8 mouse cellular contexts compared by ENCODE assay signal in the genomic region with DNA sequence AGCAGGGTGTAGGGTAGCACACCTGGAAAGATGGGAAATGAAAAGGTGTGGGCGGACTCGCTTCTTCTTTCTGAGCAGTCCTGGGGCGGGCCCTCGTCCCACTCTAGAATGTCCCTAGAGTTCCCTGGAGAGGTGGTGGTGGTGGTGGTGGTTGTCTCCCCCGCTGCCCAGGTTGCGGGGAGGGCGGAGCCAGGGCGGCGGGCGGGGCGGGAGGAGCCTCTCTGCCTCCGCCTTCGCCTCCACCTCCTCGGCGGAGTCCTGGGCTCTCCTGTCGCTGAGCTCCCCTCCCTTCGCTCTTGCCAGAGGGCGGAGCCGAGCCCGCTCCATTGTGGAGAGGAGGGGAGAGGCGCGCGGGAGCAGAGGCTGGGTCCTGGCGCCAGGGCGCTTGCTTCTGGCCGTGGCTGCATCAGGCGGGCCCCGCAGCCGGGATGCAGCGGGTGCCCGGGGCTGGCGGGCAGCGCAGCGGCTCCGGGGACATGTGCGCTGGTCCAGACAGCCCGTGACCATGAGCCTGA. TPM values are rescaled to one million over a fixed set of nuclear protein-coding genes. Genes with fewer than 3 reads are reported as not detected.
DNase-seq lines count a peak whose midpoint lies in the region; ATAC-seq lines count a peak whose summit lies in the region.

No protein-coding gene starts in this region.

- H3K9me3 ChIP-seq in embryonic facial prominence, embryonic 13.5 days = no peaks in the 10 kb centered on the region
- H3K9me3 ChIP-seq in kidney, embryonic 15.5 days (replicated peaks) = no peaks in the 10 kb centered on the region
- no peaks in the 10 kb centered on the region for H3K9me3 ChIP-seq in liver, embryonic 11.5 days (ENCODE audit: control insufficient read depth, low read length)
- no peaks in the 10 kb centered on the region for H3K9me3 ChIP-seq in stomach, embryonic 15.5 days

- H3K27me3 ChIP-seq in embryonic facial prominence, embryonic 13.5 days = no peaks in the 10 kb centered on the region
- no peaks in the 10 kb centered on the region for H3K27me3 ChIP-seq in kidney, embryonic 15.5 days
- H3K27me3 ChIP-seq in liver, embryonic 11.5 days (replicated peaks; ENCODE audit: control insufficient read depth, insufficient read depth, low read length) = no peaks in the 10 kb centered on the region
- H3K27me3 ChIP-seq in stomach, embryonic 15.5 days (replicated peaks) = no peaks in the 10 kb centered on the region

- H3K4me2 ChIP-seq in embryonic facial prominence, embryonic 13.5 days = peak overlapping the region; percentile 92
- H3K4me2 ChIP-seq in kidney, embryonic 15.5 days = peak overlapping the region; percentile 85
- H3K4me2 ChIP-seq in liver, embryonic 11.5 days = peak overlapping the region; percentile 100
- H3K4me2 ChIP-seq in stomach, embryonic 15.5 days = peak overlapping the region; percentile 97

- H3K36me3 ChIP-seq in embryonic facial prominence, embryonic 13.5 days = peaks cover 43% of the 10 kb centered on the region
- H3K36me3 ChIP-seq in kidney, embryonic 15.5 days = peaks cover 49% of the 10 kb centered on the region
- peaks cover 32% of the 10 kb centered on the region for H3K36me3 ChIP-seq in liver, embryonic 11.5 days (ENCODE audit: control insufficient read depth, insufficient read depth, low read length)
- H3K36me3 ChIP-seq in stomach, embryonic 15.5 days = peaks cover 33% of the 10 kb centered on the region

- peak; percentile 90 for DNase-seq in 3134 (ENCODE audit: extremely low read depth, insufficient read length, low spot score)
- DNase-seq in adrenal gland, postnatal 4 days (ENCODE audit: low spot score in 2 of 2) = peak; percentile 65 to 73
- peak; percentile 81 for DNase-seq in heart, adult 8-10 months (ENCODE audit: low spot score)
- DNase-seq in liver, embryonic 11.5 days (ENCODE audit: low spot score) = peak; percentile 87
- peak; percentile 32 to 49 for DNase-seq in natural killer cell, adult 2 months (ENCODE audit: low spot score in 2 of 2)

- H3K4me1 ChIP-seq in embryonic facial prominence, embryonic 13.5 days = peaks cover 50% of the 10 kb centered on the region
- H3K4me1 ChIP-seq in kidney, embryonic 15.5 days = peaks cover 54% of the 10 kb centered on the region
- H3K4me1 ChIP-seq in liver, embryonic 11.5 days (replicated peaks; ENCODE audit: control insufficient read depth, insufficient read depth, low read length) = peaks cover 44% of the 10 kb centered on the region
- peaks cover 42% of the 10 kb centered on the region for H3K4me1 ChIP-seq in stomach, embryonic 15.5 days

- H3K9ac ChIP-seq in embryonic facial prominence, embryonic 13.5 days = peak overlapping the region; percentile 95
- peak overlapping the region; percentile 76 for H3K9ac ChIP-seq in kidney, embryonic 15.5 days
- peak overlapping the region; percentile 81 for H3K9ac ChIP-seq in liver, embryonic 11.5 days (ENCODE audit: low read depth, low read length)
- peak overlapping the region; percentile 82 for H3K9ac ChIP-seq in stomach, embryonic 15.5 days

- WGBS in embryonic facial prominence, embryonic 13.5 days = under 1% methylated on average over 32 of the region's 37 CpGs
- WGBS in kidney, embryonic 15.5 days = 0% methylated on average over 30 of the region's 37 CpGs
- WGBS in liver, embryonic 11.5 days = 2% methylated on average over 32 of the region's 37 CpGs
- WGBS in stomach, embryonic 15.5 days = 1% methylated on average over 37 of the region's 37 CpGs

- peak overlapping the region; percentile 88 for H3K4me3 ChIP-seq in embryonic facial prominence, embryonic 13.5 days
- peak overlapping the region; percentile 68 for H3K4me3 ChIP-seq in kidney, embryonic 15.5 days (replicated peaks)
- peak overlapping the region; percentile 72 for H3K4me3 ChIP-seq in liver, embryonic 11.5 days (ENCODE audit: low read depth, low read length)
- H3K4me3 ChIP-seq in stomach, embryonic 15.5 days (replicated peaks) = peak overlapping the region; percentile 68

- peak overlapping the region; percentile 90 for H3K27ac ChIP-seq in embryonic facial prominence, embryonic 13.5 days
- H3K27ac ChIP-seq in kidney, embryonic 15.5 days = peak overlapping the region; percentile 87
- H3K27ac ChIP-seq in liver, embryonic 11.5 days (ENCODE audit: low read depth, low read length) = peak overlapping the region; percentile 1; the same call in 1 of the 2 replicates
- peak overlapping the region; percentile 60 for H3K27ac ChIP-seq in stomach, embryonic 15.5 days

- peak; percentile 62 for ATAC-seq in embryonic facial prominence, embryonic 13.5 days (ENCODE audit: insufficient number of reproducible peaks, insufficient read depth, low FRiP score, low TSS enrichment, low read depth)
- peak; percentile 69 for ATAC-seq in kidney, embryonic 15.5 days (replicated peaks; ENCODE audit: low FRiP score)
- ATAC-seq in liver, embryonic 11.5 days (replicated peaks; ENCODE audit: low FRiP score) = peak; percentile 59
- ATAC-seq in stomach, embryonic 15.5 days (ENCODE audit: insufficient read depth, low FRiP score, low read depth) = peak; percentile 61

RNA-seq across cellular contexts. Expression of gene Mtmr4, which starts 3.4 kb away (rescaled TPM):
- total RNA-seq in adrenal gland, postnatal 4 days (2021) = 10 to 100 TPM; 29.1 to 33.1 TPM
- 31.9 and 35.2 TPM in 2 replicates for polyA plus RNA-seq in embryonic facial prominence, embryonic 13.5 days (2015; fragmentation: Nextera tagmentation; extraction: Ambion mirVana)
- total RNA-seq in heart, adult 8-10 months (2022) = 10 to 100 TPM; 20.6 to 25.1 (median 23.0) TPM
- polyA plus RNA-seq in kidney, embryonic 15.5 days (2015; fragmentation: Nextera tagmentation; extraction: Ambion mirVana) = 38.5 and 39.4 TPM in 2 replicates
- polyA plus RNA-seq in liver, embryonic 11.5 days (2014; fragmentation: Nextera tagmentation; extraction: Ambion mirVana) = 31.5 and 34.8 TPM in 2 replicates
- 25.6 and 26.5 TPM in 2 replicates for polyA plus RNA-seq in stomach, embryonic 15.5 days (2015; fragmentation: Nextera tagmentation; extraction: Ambion mirVana)

RNA-seq across cellular contexts. Expression of gene Hsf5, which starts 21.6 kb away (rescaled TPM):
- total RNA-seq in adrenal gland, postnatal 4 days (2021) = under 1 TPM; 0.17 TPM
- 0.23 and 0.25 TPM in 2 replicates for polyA plus RNA-seq in embryonic facial prominence, embryonic 13.5 days (2015; fragmentation: Nextera tagmentation; extraction: Ambion mirVana)
- under 1 TPM in 2 of 4 experiments, not detected in 2; 0.05 to 0.06 TPM for total RNA-seq in heart, adult 8-10 months (2022)
- polyA plus RNA-seq in kidney, embryonic 15.5 days (2015; fragmentation: Nextera tagmentation; extraction: Ambion mirVana) = 0.26 TPM in 2 replicates
- polyA plus RNA-seq in liver, embryonic 11.5 days (2014; fragmentation: Nextera tagmentation; extraction: Ambion mirVana) = 0.08 and 0.10 TPM in 2 replicates
- polyA plus RNA-seq in stomach, embryonic 15.5 days (2015; fragmentation: Nextera tagmentation; extraction: Ambion mirVana) = 0.26 and 0.31 TPM in 2 replicates

RNA-seq across cellular contexts. Expression of gene Sept4, which starts 26.7 kb away (rescaled TPM):
- total RNA-seq in adrenal gland, postnatal 4 days (2021) = 10 to 100 TPM; 39.7 to 47.5 TPM
- polyA plus RNA-seq in embryonic facial prominence, embryonic 13.5 days (2015; fragmentation: Nextera tagmentation; extraction: Ambion mirVana) = 10.6 and 11.3 TPM in 2 replicates
- total RNA-seq in heart, adult 8-10 months (2022) = 10 to 100 TPM; 36.5 to 54.5 (median 37.7) TPM
- 54.7 and 60.8 TPM in 2 replicates for polyA plus RNA-seq in kidney, embryonic 15.5 days (2015; fragmentation: Nextera tagmentation; extraction: Ambion mirVana)
- 11.1 and 12.8 TPM in 2 replicates for polyA plus RNA-seq in liver, embryonic 11.5 days (2014; fragmentation: Nextera tagmentation; extraction: Ambion mirVana)
- polyA plus RNA-seq in stomach, embryonic 15.5 days (2015; fragmentation: Nextera tagmentation; extraction: Ambion mirVana) = 22.2 and 23.7 TPM in 2 replicates

RNA-seq across cellular contexts. Expression of gene Gm11492, which starts 28.9 kb away (rescaled TPM):
- not detected for total RNA-seq in adrenal gland, postnatal 4 days (2021)
- polyA plus RNA-seq in embryonic facial prominence, embryonic 13.5 days (2015; fragmentation: Nextera tagmentation; extraction: Ambion mirVana) = not detected in 2 replicates
- not detected for total RNA-seq in heart, adult 8-10 months (2022)
- polyA plus RNA-seq in kidney, embryonic 15.5 days (2015; fragmentation: Nextera tagmentation; extraction: Ambion mirVana) = not detected in 2 replicates
- not detected in 2 replicates for polyA plus RNA-seq in liver, embryonic 11.5 days (2014; fragmentation: Nextera tagmentation; extraction: Ambion mirVana)
- not detected in 2 replicates for polyA plus RNA-seq in stomach, embryonic 15.5 days (2015; fragmentation: Nextera tagmentation; extraction: Ambion mirVana)

Comparison
In these comparisons a context has a peak if more than half of its experiments do, and no peak if none do; other contexts are left out.
1. Peak in every context shown above with its lines: DNase-seq, ATAC-seq, H3K4me3 ChIP-seq and H3K27ac ChIP-seq.
2. H3K27ac ChIP-seq: peak in every context shown above with its lines; median percentile 90 in embryonic facial prominence, embryonic 13.5 days; 87 in kidney, embryonic 15.5 days; 60 in stomach, embryonic 15.5 days; 1 in liver, embryonic 11.5 days.